Mouse (Mus musculus): Measurements from ENCODE around the gene Ccdc130. TPM values are rescaled to one million over a fixed set of nuclear protein-coding genes. Genes with fewer than 3 reads are reported as not detected.

The Ccdc130 gene
- polyA plus RNA-seq, 1 experiment from 2014 or later = 14.3 TPM

DNA sequence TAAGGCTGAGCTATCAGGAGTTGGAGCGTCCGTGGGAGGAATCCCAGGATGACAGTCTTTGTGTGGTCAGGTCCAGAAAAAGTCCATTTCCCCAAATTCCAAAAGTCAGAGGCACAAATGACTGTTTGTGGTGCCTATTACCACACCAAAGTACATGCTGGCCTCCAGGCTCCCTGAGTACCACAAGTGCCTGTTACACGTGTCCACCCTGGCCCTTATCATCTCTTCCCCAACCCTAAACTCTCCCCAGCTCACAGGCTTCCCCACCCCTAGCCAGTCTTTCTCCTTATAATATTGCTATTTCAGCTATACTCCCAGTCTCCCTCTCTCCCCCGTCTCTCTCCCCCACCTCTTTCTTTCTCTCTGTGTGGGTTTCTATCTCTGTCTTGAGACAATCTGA is 2.1 kb upstream of the Ccdc130 start:
- H3K9me3 ChIP-seq = no peaks in the 10 kb centered on the region
- no peak overlapping the region for H3K4me2 ChIP-seq (replicated peaks)
- H3K4me1 ChIP-seq (replicated peaks) = peaks cover 6% of the 10 kb centered on the region
- no peaks in the 10 kb centered on the region for H3K36me3 ChIP-seq
- ATAC-seq = no peak
- no peak overlapping the region for H3K9ac ChIP-seq
- 79% methylated on average over 4 of the region's 4 CpGs for WGBS
- H3K27me3 ChIP-seq (replicated peaks) = no peaks in the 10 kb centered on the region
- H3K4me3 ChIP-seq (replicated peaks) = no peak overlapping the region
- H3K27ac ChIP-seq = no peak overlapping the region

DNA sequence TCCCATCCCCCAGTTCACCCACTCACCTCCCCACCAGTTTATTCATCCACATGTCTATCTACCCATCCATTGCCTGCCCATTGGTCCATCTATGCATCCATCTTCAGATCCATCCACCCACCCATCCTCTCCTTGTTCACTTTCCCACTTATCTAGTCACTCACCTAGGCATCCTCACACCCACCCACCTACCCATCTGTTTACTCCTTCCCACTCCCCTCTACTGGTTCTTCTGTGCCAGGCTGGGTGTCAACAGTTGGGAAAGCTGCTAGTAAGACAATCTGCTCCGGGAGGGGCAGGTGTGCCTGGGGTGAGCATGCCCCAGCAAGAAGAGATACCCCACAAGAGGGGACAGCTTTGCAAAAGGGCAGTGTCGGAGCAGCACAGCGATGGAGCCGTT is 9.1 kb downstream of the Ccdc130 start:
- no peaks in the 10 kb centered on the region for H3K9me3 ChIP-seq
- peaks cover 12% of the 10 kb centered on the region for H3K4me1 ChIP-seq (replicated peaks)
- H3K36me3 ChIP-seq = peaks cover 30% of the 10 kb centered on the region
- no peaks in the 10 kb centered on the region for H3K27me3 ChIP-seq (replicated peaks)
- H3K4me3 ChIP-seq (replicated peaks) = no peak overlapping the region
- no peak overlapping the region for H3K4me2 ChIP-seq (replicated peaks)
- no peak overlapping the region for H3K27ac ChIP-seq
- WGBS = 93% methylated on average over 4 of the region's 4 CpGs
- no peak overlapping the region for H3K9ac ChIP-seq
- ATAC-seq = no peak

GRCm38 (mm10) chr8:84256822-84257610 is 13.2 kb downstream of the Ccdc130 start, which contains the start of gene Mri1:
Gene Mri1, minus strand, starts transcription at chr8:84257326.
- peak within 1 kb of the TSS; percentile 93 for H3K4me2 ChIP-seq (replicated peaks)
- no peaks in the 10 kb centered on the region for H3K27me3 ChIP-seq (replicated peaks)
- peak; percentile 94 for ATAC-seq
- WGBS = under 1% methylated on average over 64 of the region's 64 CpGs
- H3K36me3 ChIP-seq = peaks cover 35% of the 10 kb centered on the region
- H3K4me1 ChIP-seq (replicated peaks) = peaks cover 15% of the 10 kb centered on the region
- H3K9me3 ChIP-seq = no peaks in the 10 kb centered on the region
- peak within 1 kb of the TSS; percentile 89 for H3K4me3 ChIP-seq (replicated peaks)
- peak within 1 kb of the TSS; percentile 75 for H3K9ac ChIP-seq
- peak within 1 kb of the TSS; percentile 94 for H3K27ac ChIP-seq

GRCm38 (mm10) chr8:84256458-84256821 is 13.7 kb downstream of the Ccdc130 start:
- H3K27me3 ChIP-seq (replicated peaks) = no peaks in the 10 kb centered on the region
- WGBS = 12% methylated on average over 6 of the region's 6 CpGs
- ATAC-seq = peak; percentile 68
- peak overlapping the region; percentile 75 for H3K9ac ChIP-seq
- H3K4me2 ChIP-seq (replicated peaks) = peak overlapping the region; percentile 93
- no peaks in the 10 kb centered on the region for H3K9me3 ChIP-seq
- peak overlapping the region; percentile 94 for H3K27ac ChIP-seq
- H3K4me3 ChIP-seq (replicated peaks) = peak overlapping the region; percentile 89
- H3K36me3 ChIP-seq = peaks cover 39% of the 10 kb centered on the region
- peaks cover 15% of the 10 kb centered on the region for H3K4me1 ChIP-seq (replicated peaks)

- Histone ChIP-seq H3K4me2 (replicated peaks) (peak overlapping the region; percentile 93), H3K4me1 (replicated peaks) (peaks cover 15% of the 10 kb centered on the region), H3K27me3 (replicated peaks) (no peaks in the 10 kb centered on the region), H3K9ac (peak overlapping the region; percentile 75), H3K27ac (0 out of 2 replicates have a peak overlapping the region, but pooled peaks have one; percentile 94), H3K9me3 (no peaks in the 10 kb centered on the region), H3K36me3 (peaks cover 43% of the 10 kb centered on the region), H3K4me3 (replicated peaks) (peak overlapping the region; percentile 89)
- WGBS = 84% methylated on average over 3 of the region's 3 CpGs
- ATAC-seq = no peak
Measured at GRCm38 (mm10) chr8:84255858-84256257, 14.3 kb downstream of the Ccdc130 start.

DNA sequence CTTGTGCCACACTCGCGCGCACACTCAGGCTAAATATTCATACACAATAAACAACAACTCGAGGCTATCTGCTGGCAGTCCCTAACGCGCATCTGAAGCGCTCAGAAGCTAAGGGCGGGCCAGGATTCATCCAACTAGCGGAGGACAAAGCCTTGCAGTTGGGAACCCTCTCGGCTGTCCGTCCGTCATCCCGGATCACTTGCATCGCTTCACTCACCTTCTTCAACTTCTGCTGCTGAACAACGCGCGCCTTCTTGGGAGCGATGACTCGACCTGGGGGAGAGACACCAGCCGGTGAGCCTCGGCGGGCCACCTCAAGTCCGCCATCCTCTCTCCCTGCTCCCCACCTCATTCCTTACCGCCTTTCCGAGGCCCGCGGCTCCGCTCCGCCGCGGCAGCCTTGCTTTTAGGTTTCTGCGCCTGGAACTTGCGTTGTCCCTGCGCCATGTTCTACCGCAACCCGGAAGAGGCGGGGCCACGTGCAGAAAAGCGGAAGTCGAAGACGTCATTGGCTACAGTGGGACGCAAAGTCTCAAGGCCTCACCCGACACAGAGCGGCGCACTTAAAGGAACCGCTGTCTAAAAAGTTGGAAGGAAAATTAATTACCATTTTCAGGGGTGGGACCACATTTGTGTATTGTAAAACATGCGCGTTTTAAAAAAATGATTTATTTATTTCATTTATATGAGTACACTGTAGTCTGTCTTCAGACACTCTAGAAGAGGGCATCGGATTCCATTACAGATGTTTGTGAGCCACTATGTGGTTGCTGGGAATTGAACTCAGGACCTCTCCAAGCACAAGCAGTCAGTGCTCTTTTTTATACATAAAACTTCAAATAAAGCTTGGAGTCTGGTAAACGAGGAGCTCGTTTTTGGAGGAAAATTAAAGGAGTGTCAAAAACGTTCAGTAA is 20.7 kb downstream of the Ccdc130 start, which contains the start of gene D8Ertd738e:
D8Ertd738e (minus strand) TSS at position 463 of the 914 bp plus-strand sequence.
- Histone ChIP-seq H3K27me3 (replicated peaks) (no peaks in the 10 kb centered on the region), H3K9ac (peak within 1 kb of the TSS; percentile 93), H3K36me3 (peaks cover 51% of the 10 kb centered on the region), H3K4me3 (replicated peaks) (peak within 1 kb of the TSS; percentile 91), H3K4me1 (replicated peaks) (0 out of 2 replicates have a peak, but pooled peaks cover 2% of the 10 kb centered on the region), H3K4me2 (replicated peaks) (peak within 1 kb of the TSS; percentile 67), H3K27ac (peak within 1 kb of the TSS; percentile 77), H3K9me3 (no peaks in the 10 kb centered on the region)
- WGBS = 4% methylated on average over 52 of the region's 52 CpGs
- ATAC-seq = peak; percentile 97

GRCm38 (mm10) chr8:84241821-84242220 is 28.4 kb downstream of the Ccdc130 start:
- Histone ChIP-seq H3K27me3 (replicated peaks) (no peaks in the 10 kb centered on the region), H3K36me3 (peaks cover 22% of the 10 kb centered on the region), H3K27ac (no peak overlapping the region), H3K9me3 (no peaks in the 10 kb centered on the region), H3K9ac (0 out of 2 replicates have a peak overlapping the region, but pooled peaks have one; percentile 5), H3K4me3 (replicated peaks) (no peak overlapping the region), H3K4me1 (replicated peaks) (peaks cover 4% of the 10 kb centered on the region), H3K4me2 (replicated peaks) (no peak overlapping the region)
- no peak for ATAC-seq
- 65% methylated on average over 2 of the region's 2 CpGs for WGBS

- WGBS = 60% methylated on average over 6 of the region's 6 CpGs
- ATAC-seq = no peak
Measured at GRCm38 (mm10) chr8:84241167-84241566, 29.0 kb downstream of the Ccdc130 start.

GRCm38 (mm10) chr8:84237542-84238229 is 32.5 kb downstream of the Ccdc130 start:
- Histone ChIP-seq H3K4me3 (replicated peaks) (peak overlapping the region; percentile 64), H3K9ac (peak overlapping the region; percentile 64), H3K27ac (peak overlapping the region; percentile 78), H3K36me3 (no peaks in the 10 kb centered on the region), H3K9me3 (no peaks in the 10 kb centered on the region), H3K4me1 (replicated peaks) (peaks cover 15% of the 10 kb centered on the region), H3K27me3 (replicated peaks) (no peaks in the 10 kb centered on the region), H3K4me2 (replicated peaks) (peak overlapping the region; percentile 75)
- WGBS = 16% methylated on average over 19 of the region's 19 CpGs
- peak; percentile 7; the same call in 1 of the 2 replicates for ATAC-seq

More at GRCm38 (mm10) chr8:84241167-84241566, 29.0 kb downstream of the Ccdc130 start:
- no peak overlapping the region for H3K27ac ChIP-seq
- H3K4me3 ChIP-seq (replicated peaks) = no peak overlapping the region
- H3K36me3 ChIP-seq = peaks cover 15% of the 10 kb centered on the region
- 0 out of 2 replicates have a peak overlapping the region, but pooled peaks have one; percentile 5 for H3K9ac ChIP-seq
- no peaks in the 10 kb centered on the region for H3K9me3 ChIP-seq
- no peak overlapping the region for H3K4me2 ChIP-seq (replicated peaks)
- H3K4me1 ChIP-seq (replicated peaks) = peaks cover 5% of the 10 kb centered on the region
- no peaks in the 10 kb centered on the region for H3K27me3 ChIP-seq (replicated peaks)

DNA sequence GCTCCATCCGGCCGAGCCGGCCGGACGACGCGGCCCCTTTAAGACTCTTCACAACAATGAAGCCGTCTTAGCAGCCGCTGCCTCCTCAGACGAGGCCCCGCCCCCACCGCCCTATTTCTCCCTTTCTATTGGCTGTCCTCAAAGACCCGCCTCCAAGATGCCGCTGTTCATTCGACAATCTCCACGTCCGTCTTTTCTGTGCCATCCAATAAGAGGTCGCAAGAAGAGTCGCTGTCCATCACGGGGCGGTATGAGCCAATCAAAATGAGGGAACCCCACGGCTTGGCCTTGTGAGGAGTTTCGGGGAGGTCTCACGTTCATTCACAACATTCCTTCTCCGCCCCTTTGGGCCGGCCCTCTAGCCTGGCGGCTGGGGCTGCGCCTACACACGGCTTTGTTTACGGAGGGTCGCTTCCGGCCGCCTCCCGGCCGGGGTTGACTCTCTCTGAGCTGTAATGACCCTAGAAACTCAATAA is 33.1 kb downstream of the Ccdc130 start, which contains the start of gene Zswim4:
Zswim4 (minus strand) TSS at position 58 of the 476 bp plus-strand sequence.
- Histone ChIP-seq H3K4me1 (replicated peaks) (peaks cover 15% of the 10 kb centered on the region), H3K36me3 (no peaks in the 10 kb centered on the region), H3K9ac (peak within 1 kb of the TSS; percentile 83), H3K27ac (peak within 1 kb of the TSS; percentile 78), H3K4me3 (replicated peaks) (peak within 1 kb of the TSS; percentile 77), H3K9me3 (no peaks in the 10 kb centered on the region), H3K27me3 (replicated peaks) (no peaks in the 10 kb centered on the region), H3K4me2 (replicated peaks) (peak within 1 kb of the TSS; percentile 75)
- ATAC-seq = peak; percentile 99
- WGBS = 0% methylated on average over 35 of the region's 35 CpGs

GRCm38 (mm10) chr8:84236410-84236997 is 33.7 kb downstream of the Ccdc130 start:
- ATAC-seq = no peak; the same call in none of the 2 replicates
- peak overlapping the region; percentile 77 for H3K4me3 ChIP-seq (replicated peaks)
- peak overlapping the region; percentile 83 for H3K9ac ChIP-seq
- H3K36me3 ChIP-seq = no peaks in the 10 kb centered on the region
- H3K9me3 ChIP-seq = no peaks in the 10 kb centered on the region
- peak overlapping the region; percentile 72 for H3K4me2 ChIP-seq (replicated peaks)
- H3K27ac ChIP-seq = peak overlapping the region; percentile 11
- WGBS = under 1% methylated on average over 29 of the region's 30 CpGs
- H3K4me1 ChIP-seq (replicated peaks) = peaks cover 15% of the 10 kb centered on the region
- no peaks in the 10 kb centered on the region for H3K27me3 ChIP-seq (replicated peaks)
